Mouse (Mus musculus) myocyte (in vitro differentiated cells): ENCODE measurements around the gene Acot11.

Experiments
- CEBPB ChIP-seq: IDR thresholded peaks from 2 replicates; pipeline ENCODE4 v1.6.1; 2011; ENCODE audit warnings: mild to moderate bottlenecking, moderate library complexity; ENCODE audit not compliant: poor library complexity, insufficient read depth, severe bottlenecking
- E2F4 ChIP-seq: IDR thresholded peaks from one replicate; pipeline ENCODE4 v1.6.1; 2011; ENCODE audit warnings: mild to moderate bottlenecking, control low read depth, moderate library complexity; ENCODE audit not compliant: insufficient read depth
- MAX ChIP-seq: IDR thresholded peaks from one replicate; pipeline ENCODE4 v1.6.1; 2011; ENCODE audit warnings: low read depth, mild to moderate bottlenecking, control low read depth
- MYOD1 ChIP-seq, 3 experiments: IDR thresholded peaks; one replicate each; pipeline ENCODE4 v1.6.1; 2011; ENCODE audit warnings: control low read depth in 2 of 3, low read depth in 2 of 3, mild to moderate bottlenecking in 2 of 3, moderate library complexity in 1 of 3; ENCODE audit not compliant: insufficient read length in 2 of 3, control insufficient read depth in 1 of 3
- MYOG ChIP-seq, 3 experiments: IDR thresholded peaks; one replicate each; pipeline ENCODE4 v1.6.1; 2011; ENCODE audit warnings: control low read depth in 2 of 3, low read depth in 2 of 3, mild to moderate bottlenecking in 2 of 3; ENCODE audit not compliant: insufficient read length in 2 of 3, control insufficient read depth in 1 of 3, insufficient read depth in 1 of 3
- POLR2A ChIP-seq: IDR thresholded peaks from one replicate; pipeline ENCODE4 v1.6.1; 2011; ENCODE audit warnings: low read depth, mild to moderate bottlenecking, control low read depth, moderate library complexity; ENCODE audit not compliant: insufficient read length
- POLR2AphosphoS2 ChIP-seq: IDR thresholded peaks from one replicate; pipeline ENCODE4 v1.6.1; 2011; ENCODE audit warnings: low read depth, control low read depth; ENCODE audit not compliant: insufficient read length
- REST ChIP-seq: IDR thresholded peaks from one replicate; pipeline ENCODE4 v1.6.1; 2011; ENCODE audit warnings: mild to moderate bottlenecking, control low read depth, moderate library complexity; ENCODE audit not compliant: insufficient read depth, insufficient read length
- SRF ChIP-seq: IDR thresholded peaks from one replicate; pipeline ENCODE4 v1.6.1; 2011; ENCODE audit warnings: low read depth; ENCODE audit not compliant: control insufficient read depth, insufficient read length
- TCF12 ChIP-seq: IDR thresholded peaks from one replicate; pipeline ENCODE4 v1.6.1; 2011; ENCODE audit warnings: mild to moderate bottlenecking, control low read depth; ENCODE audit not compliant: poor library complexity, insufficient read depth, severe bottlenecking
- TCF3 ChIP-seq: IDR thresholded peaks from one replicate; pipeline ENCODE4 v1.6.1; 2011; ENCODE audit warnings: low read depth, control low read depth; ENCODE audit not compliant: insufficient read length
- USF1 ChIP-seq: IDR thresholded peaks from one replicate; pipeline ENCODE4 v1.6.1; 2011; ENCODE audit warnings: low read depth, mild to moderate bottlenecking, control low read depth, moderate library complexity

GRCm38 (mm10) chr4:106804910-106805274 is at the start of gene Acot11:
- TF ChIP-seq TCF12 (no peak), POLR2A (no peak), E2F4 (no peak), MYOG (IDR thresholded peaks at IDR 0.05; ENCODE audit: control insufficient read depth in 1 of 3, insufficient read depth in 1 of 3, insufficient read length in 2 of 3, low read depth in 2 of 3) (no peak), POLR2AphosphoS2 (no peak), REST (no peak), CEBPB (no peak), MYOD1 (IDR thresholded peaks at IDR 0.05; ENCODE audit: control insufficient read depth in 1 of 3, insufficient read length in 2 of 3, low read depth in 2 of 3) (no peak), USF1 (no peak), TCF3 (no peak), SRF (no peak), MAX (no peak)
